In the genomic region with DNA sequence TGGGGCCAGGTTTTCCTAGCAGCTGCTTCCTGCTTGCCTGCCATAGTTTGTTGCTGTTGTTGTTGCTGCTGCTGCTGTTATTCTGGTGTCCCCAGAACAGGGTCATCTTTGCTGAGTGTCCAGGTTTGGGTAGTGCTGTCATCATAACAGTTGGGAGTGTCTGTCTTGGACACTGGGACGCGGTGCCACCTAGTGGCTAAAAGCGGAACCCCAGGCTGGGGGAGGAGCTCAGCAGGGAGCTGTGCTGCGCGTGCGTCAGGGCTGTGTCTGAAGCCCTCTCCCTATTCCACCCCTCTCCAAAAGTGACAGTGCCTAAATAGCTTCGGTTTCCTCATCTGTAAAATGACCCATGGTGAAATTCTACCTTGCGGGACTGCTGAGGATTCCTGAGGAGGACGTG, we compare ENCODE assay signal across 8 mouse cellular contexts. TPM values are rescaled to one million over a fixed set of nuclear protein-coding genes. Genes with fewer than 3 reads are reported as not detected.
A peak's percentile ranks its signal among the peaks of the same experiment; 100 is the strongest.
DNase-seq lines count a peak whose midpoint lies in the region; ATAC-seq and TF ChIP-seq lines count a peak whose summit lies in the region.

No protein-coding gene starts in this region.

- peak; percentile 67 for TF ChIP-seq RAD21 in CH12.LX (IDR thresholded peaks at IDR 0.05; ENCODE audit: low read depth, low read length)

- no peak overlapping the region for H3K27ac ChIP-seq in CH12.LX (ENCODE audit: insufficient read depth, low read depth)
- H3K27ac ChIP-seq in forebrain, embryonic 12.5 days, result peak overlapping the region; percentile 81
- H3K27ac ChIP-seq in heart, postnatal 0 days (ENCODE audit: low read depth), result no peak overlapping the region
- H3K27ac ChIP-seq in liver, embryonic 14.5 days, result no peak overlapping the region
- H3K27ac ChIP-seq in stomach, embryonic 14.5 days (ENCODE audit: low read length), result no peak overlapping the region

- no peak overlapping the region for H3K9ac ChIP-seq in CH12.LX (ENCODE audit: insufficient read depth, low read depth)
- no peak overlapping the region for H3K9ac ChIP-seq in forebrain, embryonic 12.5 days
- no peak overlapping the region for H3K9ac ChIP-seq in heart, postnatal 0 days (replicated peaks; ENCODE audit: low read depth, low read length)
- no peak overlapping the region for H3K9ac ChIP-seq in liver, embryonic 14.5 days (replicated peaks)
- no peak overlapping the region for H3K9ac ChIP-seq in stomach, embryonic 14.5 days (replicated peaks; ENCODE audit: low read depth, low read length)

- H3K79me2 ChIP-seq in CH12.LX (replicated peaks; ENCODE audit: control insufficient read depth, extremely low read depth, insufficient read depth, poor library complexity, severe bottlenecking), result no peaks in the 10 kb centered on the region

- H3K36me3 ChIP-seq in CH12.LX (replicated peaks in 1 of 2; ENCODE audit: control insufficient read depth in 1 of 2, insufficient read depth in 1 of 2, low read length in 1 of 2), result no peaks in the 10 kb centered on the region
- no peaks in the 10 kb centered on the region for H3K36me3 ChIP-seq in forebrain, embryonic 12.5 days (replicated peaks)
- H3K36me3 ChIP-seq in heart, postnatal 0 days (replicated peaks; ENCODE audit: control insufficient read depth, insufficient read depth, low read length), result no peaks in the 10 kb centered on the region
- H3K36me3 ChIP-seq in liver, embryonic 14.5 days (replicated peaks; ENCODE audit: control insufficient read depth, insufficient read depth, low read depth), result no peaks in the 10 kb centered on the region
- H3K36me3 ChIP-seq in stomach, embryonic 14.5 days (ENCODE audit: control insufficient read depth, insufficient read depth, low read length), result no peaks in the 10 kb centered on the region

- DNase-seq in CH12.LX (ENCODE audit: extremely low read depth), result peak; percentile 84
- peak; percentile 89 for DNase-seq in c-Kit-positive CD71-positive TER-119-negative erythroid progenitor cells, embryonic 14.5 days (ENCODE audit: low read depth)
- DNase-seq in heart, postnatal 0 days (ENCODE audit: low spot score), result peak; percentile 86
- peak; percentile 90 to 98 for DNase-seq in kidney, postnatal 36 days
- DNase-seq in liver, embryonic 14.5 days (ENCODE audit: low read depth in 3 of 3, low spot score in 3 of 3), result peak; percentile 75 to 78 (median 77)
- peak; percentile 95 for DNase-seq in neural tube, embryonic 10.5 days (ENCODE audit: extremely low spot score, low spot score)

- ATAC-seq in forebrain, embryonic 12.5 days (ENCODE audit: low FRiP score), result peak; percentile 40
- ATAC-seq in heart, postnatal 0 days (ENCODE audit: insufficient read depth, low read depth), result peak; percentile 82
- peak; percentile 67 for ATAC-seq in liver, embryonic 14.5 days (ENCODE audit: insufficient read depth)
- peak; percentile 68; the same call in 1 of the 2 replicates for ATAC-seq in stomach, embryonic 14.5 days (ENCODE audit: insufficient number of reproducible peaks, insufficient read depth, low FRiP score, low read depth)

- no peak for TF ChIP-seq EP300 in CH12.LX (IDR thresholded peaks at IDR 0.05; ENCODE audit: low read length)
- TF ChIP-seq EP300 in heart, postnatal 0 days (IDR thresholded peaks at IDR 0.05; ENCODE audit: low read depth), result no peak
- no peak for TF ChIP-seq EP300 in liver, embryonic 14.5 days (IDR thresholded peaks at IDR 0.05; ENCODE audit: low read depth)

- TF ChIP-seq POLR2A in CH12.LX (IDR thresholded peaks at IDR 0.05; ENCODE audit: low read depth, low read length), result no peak

- in situ Hi-C loops in CH12.LX (cut with MboI; ENCODE audit: low pct_ligation_motif_present, low pct_unique_long_range_greater_than_20kb, low sequenced_read_pairs), result loop anchor here (10.0 kb wide), 1 partner anchor 101 kb away; no protein-coding TSS in a partner anchor

- H3K4me3 ChIP-seq in CH12.LX (replicated peaks in 1 of 3; ENCODE audit: low read depth in 2 of 3, low read length in 2 of 3, poor library complexity in 1 of 3), result no peak overlapping the region
- H3K4me3 ChIP-seq in forebrain, embryonic 12.5 days (replicated peaks), result no peak overlapping the region
- H3K4me3 ChIP-seq in heart, postnatal 0 days (ENCODE audit: low read depth, low read length), result no peak overlapping the region
- H3K4me3 ChIP-seq in liver, embryonic 14.5 days (ENCODE audit: insufficient read depth in 1 of 2, low read depth in 2 of 2, low read length in 2 of 2), result no peak overlapping the region
- no peak overlapping the region for H3K4me3 ChIP-seq in stomach, embryonic 14.5 days (ENCODE audit: low read depth, low read length)

- H3K4me1 ChIP-seq in CH12.LX (ENCODE audit: control insufficient read depth in 1 of 2, insufficient read depth in 2 of 2), result peaks cover 2 to 11% of the 10 kb centered on the region in 2 experiments; a peak in 2 of 4 replicates
- peaks cover 38% of the 10 kb centered on the region for H3K4me1 ChIP-seq in forebrain, embryonic 12.5 days
- H3K4me1 ChIP-seq in heart, postnatal 0 days (ENCODE audit: control insufficient read depth, insufficient read depth), result peaks cover 12% of the 10 kb centered on the region; the same call in 1 of the 2 replicates
- H3K4me1 ChIP-seq in liver, embryonic 14.5 days (replicated peaks; ENCODE audit: control insufficient read depth in 2 of 2, insufficient read depth in 2 of 2, low read length in 1 of 2), result peaks cover 2 to 9% of the 10 kb centered on the region in 2 experiments; a peak in 3 of 4 replicates
- H3K4me1 ChIP-seq in stomach, embryonic 14.5 days (ENCODE audit: control insufficient read depth, insufficient read depth, low read length), result no peaks in the 10 kb centered on the region

- WGBS in forebrain, embryonic 12.5 days, result 9% methylated on average over 9 of the region's 9 CpGs
- 14% methylated on average over 9 of the region's 9 CpGs for WGBS in heart, postnatal 0 days
- 5% methylated on average over 9 of the region's 9 CpGs for WGBS in liver, embryonic 14.5 days (ENCODE audit: insufficient replicate concordance)
- 16% methylated on average over 9 of the region's 9 CpGs for WGBS in stomach, embryonic 14.5 days

- TF ChIP-seq CTCF in CH12.LX (conservative IDR thresholded peaks at IDR 0.05 in 1 of 2, IDR thresholded peaks at IDR 0.05 in 1 of 2; ENCODE audit: low read depth in 2 of 2, low read length in 2 of 2), result peak; percentile 95
- peak; percentile 97 for TF ChIP-seq CTCF in heart, postnatal 0 days (IDR thresholded peaks at IDR 0.05; ENCODE audit: low read depth)
- TF ChIP-seq CTCF in liver, embryonic 14.5 days (IDR thresholded peaks at IDR 0.05; ENCODE audit: low read depth), result peak; percentile 99

- H3K4me2 ChIP-seq in CH12.LX (ENCODE audit: insufficient read depth, low read depth, poor library complexity, severe bottlenecking), result no peak overlapping the region
- H3K4me2 ChIP-seq in forebrain, embryonic 12.5 days, result peak overlapping the region; percentile 4; the same call in 1 of the 2 replicates
- no peak overlapping the region for H3K4me2 ChIP-seq in heart, postnatal 0 days (ENCODE audit: low read depth, low read length)
- no peak overlapping the region for H3K4me2 ChIP-seq in liver, embryonic 14.5 days (ENCODE audit: low read depth)
- H3K4me2 ChIP-seq in stomach, embryonic 14.5 days (replicated peaks; ENCODE audit: low read depth, low read length), result no peak overlapping the region

- H3K9me3 ChIP-seq in CH12.LX (replicated peaks; ENCODE audit: low read length), result no peaks in the 10 kb centered on the region
- no peaks in the 10 kb centered on the region for H3K9me3 ChIP-seq in forebrain, embryonic 12.5 days
- H3K9me3 ChIP-seq in heart, postnatal 0 days (replicated peaks; ENCODE audit: control insufficient read depth, low read length), result no peaks in the 10 kb centered on the region
- no peaks in the 10 kb centered on the region for H3K9me3 ChIP-seq in liver, embryonic 14.5 days (ENCODE audit: control insufficient read depth, low read length)
- H3K9me3 ChIP-seq in stomach, embryonic 14.5 days (ENCODE audit: control insufficient read depth, low read depth, low read length), result no peaks in the 10 kb centered on the region

- H3K27me3 ChIP-seq in CH12.LX (replicated peaks), result peaks cover 15% of the 10 kb centered on the region
- peaks cover 42% of the 10 kb centered on the region for H3K27me3 ChIP-seq in forebrain, embryonic 12.5 days
- no peaks in the 10 kb centered on the region for H3K27me3 ChIP-seq in heart, postnatal 0 days (ENCODE audit: control insufficient read depth, insufficient read depth, low read length)
- H3K27me3 ChIP-seq in liver, embryonic 14.5 days (ENCODE audit: control insufficient read depth, insufficient read depth, low read length), result peaks cover 14% of the 10 kb centered on the region
- 0 out of 2 replicates have a peak, but pooled peaks cover 8% of the 10 kb centered on the region for H3K27me3 ChIP-seq in stomach, embryonic 14.5 days (ENCODE audit: control insufficient read depth, insufficient read depth, low read length)

- dilution Hi-C loops in CH12.LX (cut with MboI; ENCODE audit: extremely low pct_ligation_motif_present, extremely low pct_unique_long_range_greater_than_20kb, low sequenced_read_pairs), result no loop called here

RNA-seq across cellular contexts. Expression of a gene that starts 7.1 kb away (rescaled TPM):
- total RNA-seq in CH12.LX (2012; rRNA removed) (1.7 TPM in 2 replicates), CH12.LX (2014; rRNA removed) (1.4 and 1.8 TPM in 2 replicates)
- polyA plus RNA-seq in CH12.LX (2012; ENCODE audit: insufficient read length, low read depth), result 1.5 and 1.7 TPM in 2 replicates
- polyA plus RNA-seq in forebrain, embryonic 12.5 days (2016; fragmentation: Nextera tagmentation; extraction: Ambion mirVana), result 5.3 and 5.6 TPM in 2 replicates
- 2.1 and 15.4 TPM in 2 replicates for total RNA-seq in heart, postnatal 0 days (2014; rRNA removed; ENCODE audit: low replicate concordance)
- 6.2 and 8.0 TPM in 2 replicates for polyA plus RNA-seq in heart, postnatal 0 days (2015; fragmentation: Nextera tagmentation; extraction: Ambion mirVana)
- 1.9 TPM in 2 replicates for polyA plus RNA-seq in liver, embryonic 14.5 days (2012; rRNA removed)
- 2.5 and 2.7 TPM in 2 replicates for polyA plus RNA-seq in liver, embryonic 14.5 days (2014; fragmentation: Nextera tagmentation; extraction: Ambion mirVana)
- 7.1 and 7.6 TPM in 2 replicates for polyA plus RNA-seq in stomach, embryonic 14.5 days (2014; fragmentation: Nextera tagmentation; extraction: Ambion mirVana)

RNA-seq across cellular contexts. Expression of a gene that starts 15.4 kb away (rescaled TPM):
- total RNA-seq in CH12.LX (2012; rRNA removed), result 0.76 and 1.1 TPM in 2 replicates
- total RNA-seq in CH12.LX (2014; rRNA removed), result 0.09 and 0.19 TPM in 2 replicates
- 8.6 and 10.5 TPM in 2 replicates for polyA plus RNA-seq in CH12.LX (2012; ENCODE audit: insufficient read length, low read depth)
- 31.9 and 33.2 TPM in 2 replicates for polyA plus RNA-seq in forebrain, embryonic 12.5 days (2016; fragmentation: Nextera tagmentation; extraction: Ambion mirVana)
- 41.9 and 48.5 TPM in 2 replicates for total RNA-seq in heart, postnatal 0 days (2014; rRNA removed; ENCODE audit: low replicate concordance)
- 18.2 TPM in 2 replicates for polyA plus RNA-seq in heart, postnatal 0 days (2015; fragmentation: Nextera tagmentation; extraction: Ambion mirVana)
- 1.2 and 1.4 TPM in 2 replicates for polyA plus RNA-seq in liver, embryonic 14.5 days (2012; rRNA removed)
- polyA plus RNA-seq in liver, embryonic 14.5 days (2014; fragmentation: Nextera tagmentation; extraction: Ambion mirVana), result 2.5 and 3.1 TPM in 2 replicates
- polyA plus RNA-seq in stomach, embryonic 14.5 days (2014; fragmentation: Nextera tagmentation; extraction: Ambion mirVana), result 37.8 and 40.5 TPM in 2 replicates

RNA-seq across cellular contexts. Expression of a gene that starts 15.8 kb away (rescaled TPM):
- total RNA-seq in CH12.LX (2012; rRNA removed) (53.6 and 59.7 TPM in 2 replicates), CH12.LX (2014; rRNA removed) (56.6 and 56.9 TPM in 2 replicates)
- 56.6 and 57.6 TPM in 2 replicates for polyA plus RNA-seq in CH12.LX (2012; ENCODE audit: insufficient read length, low read depth)
- 43.0 and 44.8 TPM in 2 replicates for polyA plus RNA-seq in forebrain, embryonic 12.5 days (2016; fragmentation: Nextera tagmentation; extraction: Ambion mirVana)
- total RNA-seq in heart, postnatal 0 days (2014; rRNA removed; ENCODE audit: low replicate concordance), result 47.1 and 49.8 TPM in 2 replicates
- 48.1 and 50.0 TPM in 2 replicates for polyA plus RNA-seq in heart, postnatal 0 days (2015; fragmentation: Nextera tagmentation; extraction: Ambion mirVana)
- polyA plus RNA-seq in liver, embryonic 14.5 days (2012; rRNA removed), result 24.4 and 31.0 TPM in 2 replicates
- 50.2 and 55.7 TPM in 2 replicates for polyA plus RNA-seq in liver, embryonic 14.5 days (2014; fragmentation: Nextera tagmentation; extraction: Ambion mirVana)
- polyA plus RNA-seq in stomach, embryonic 14.5 days (2014; fragmentation: Nextera tagmentation; extraction: Ambion mirVana), result 49.5 and 50.5 TPM in 2 replicates

RNA-seq across cellular contexts. Expression of a gene that starts 24.9 kb away (rescaled TPM):
- total RNA-seq in CH12.LX (2012; rRNA removed) (87.0 and 115 TPM in 2 replicates), CH12.LX (2014; rRNA removed) (66.4 and 66.5 TPM in 2 replicates)
- polyA plus RNA-seq in CH12.LX (2012; ENCODE audit: insufficient read length, low read depth), result 135 and 143 TPM in 2 replicates
- polyA plus RNA-seq in forebrain, embryonic 12.5 days (2016; fragmentation: Nextera tagmentation; extraction: Ambion mirVana), result 108 and 118 TPM in 2 replicates
- 89.2 and 126 TPM in 2 replicates for total RNA-seq in heart, postnatal 0 days (2014; rRNA removed; ENCODE audit: low replicate concordance)
- 111 and 125 TPM in 2 replicates for polyA plus RNA-seq in heart, postnatal 0 days (2015; fragmentation: Nextera tagmentation; extraction: Ambion mirVana)
- polyA plus RNA-seq in liver, embryonic 14.5 days (2012; rRNA removed), result 139 and 184 TPM in 2 replicates
- polyA plus RNA-seq in liver, embryonic 14.5 days (2014; fragmentation: Nextera tagmentation; extraction: Ambion mirVana), result 258 and 279 TPM in 2 replicates
- polyA plus RNA-seq in stomach, embryonic 14.5 days (2014; fragmentation: Nextera tagmentation; extraction: Ambion mirVana), result 119 and 125 TPM in 2 replicates

RNA-seq across cellular contexts. Expression of a gene that starts 31.2 kb away (rescaled TPM):
- total RNA-seq in CH12.LX (2012; rRNA removed) (395 and 738 TPM in 2 replicates), CH12.LX (2014; rRNA removed) (627 and 669 TPM in 2 replicates)
- 1,181 and 1,636 TPM in 2 replicates for polyA plus RNA-seq in CH12.LX (2012; ENCODE audit: insufficient read length, low read depth)
- polyA plus RNA-seq in forebrain, embryonic 12.5 days (2016; fragmentation: Nextera tagmentation; extraction: Ambion mirVana), result 619 TPM in 2 replicates
- total RNA-seq in heart, postnatal 0 days (2014; rRNA removed; ENCODE audit: low replicate concordance), result 211 and 235 TPM in 2 replicates
- polyA plus RNA-seq in heart, postnatal 0 days (2015; fragmentation: Nextera tagmentation; extraction: Ambion mirVana), result 201 and 266 TPM in 2 replicates
- polyA plus RNA-seq in liver, embryonic 14.5 days (2012; rRNA removed), result 144 and 262 TPM in 2 replicates
- polyA plus RNA-seq in liver, embryonic 14.5 days (2014; fragmentation: Nextera tagmentation; extraction: Ambion mirVana), result 348 and 351 TPM in 2 replicates
- 669 and 791 TPM in 2 replicates for polyA plus RNA-seq in stomach, embryonic 14.5 days (2014; fragmentation: Nextera tagmentation; extraction: Ambion mirVana)
